Mouse (Mus musculus): ENCODE data around the gene Lipk. TPM values are rescaled to one million over a fixed set of nuclear protein-coding genes. Genes with fewer than 3 reads are reported as not detected.

Gene Lipk
- polyA plus RNA-seq, 1 experiment: 0.22 TPM

GRCm38 (mm10) chr19:34074239-34074638 lies 66.1 kb downstream of the Lipk start:
- DNase-seq: no peak
- no peak for TF ChIP-seq POLR2A (IDR thresholded peaks at IDR 0.05; ENCODE audit: control insufficient read depth, extremely low read depth, insufficient read depth, low read length, poor library complexity)
- no peak for TF ChIP-seq CTCF (IDR thresholded peaks at IDR 0.05; ENCODE audit: borderline replicate concordance, control insufficient read depth, extremely low read depth, insufficient read depth, low read length, poor library complexity)
- Histone ChIP-seq H3K36me3 (ENCODE audit: control insufficient read depth, insufficient read depth, low read length) (no peaks in the 10 kb centered on the region), H3K4me1 (replicated peaks; ENCODE audit: control insufficient read depth, insufficient read depth, low read length) (no peaks in the 10 kb centered on the region), H3K27me3 (ENCODE audit: control insufficient read depth, insufficient read depth, low read length) (no peaks in the 10 kb centered on the region), H3K27ac (ENCODE audit: control insufficient read depth, insufficient read depth, low read length) (no peak overlapping the region), H3K4me3 (ENCODE audit: control insufficient read depth, insufficient read depth, low read length) (no peak overlapping the region)

- Histone ChIP-seq H3K27ac (ENCODE audit: control insufficient read depth, insufficient read depth, low read length) (no peak overlapping the region), H3K4me1 (replicated peaks; ENCODE audit: control insufficient read depth, insufficient read depth, low read length) (no peaks in the 10 kb centered on the region), H3K4me3 (ENCODE audit: control insufficient read depth, insufficient read depth, low read length) (no peak overlapping the region), H3K27me3 (ENCODE audit: control insufficient read depth, insufficient read depth, low read length) (no peaks in the 10 kb centered on the region), H3K36me3 (ENCODE audit: control insufficient read depth, insufficient read depth, low read length) (no peaks in the 10 kb centered on the region)
- TF ChIP-seq POLR2A (IDR thresholded peaks at IDR 0.05; ENCODE audit: control insufficient read depth, extremely low read depth, insufficient read depth, low read length, poor library complexity) (no peak), CTCF (IDR thresholded peaks at IDR 0.05; ENCODE audit: borderline replicate concordance, control insufficient read depth, extremely low read depth, insufficient read depth, low read length, poor library complexity) (no peak)
- 94% methylated on average over 2 of the region's 2 CpGs for WGBS
- no peak for DNase-seq
Measured at GRCm38 (mm10) chr19:34078130-34078529, 70.0 kb downstream of the Lipk start.

- Histone ChIP-seq H3K36me3 (ENCODE audit: control insufficient read depth, insufficient read depth, low read length) (no peaks in the 10 kb centered on the region), H3K4me3 (ENCODE audit: control insufficient read depth, insufficient read depth, low read length) (no peak overlapping the region), H3K27ac (ENCODE audit: control insufficient read depth, insufficient read depth, low read length) (no peak overlapping the region), H3K27me3 (ENCODE audit: control insufficient read depth, insufficient read depth, low read length) (no peaks in the 10 kb centered on the region), H3K4me1 (replicated peaks; ENCODE audit: control insufficient read depth, insufficient read depth, low read length) (no peaks in the 10 kb centered on the region)
- no peak for DNase-seq
- 83% methylated on average over 3 of the region's 3 CpGs for WGBS
- no peak for TF ChIP-seq POLR2A (IDR thresholded peaks at IDR 0.05; ENCODE audit: control insufficient read depth, extremely low read depth, insufficient read depth, low read length, poor library complexity)
- TF ChIP-seq CTCF (IDR thresholded peaks at IDR 0.05; ENCODE audit: borderline replicate concordance, control insufficient read depth, extremely low read depth, insufficient read depth, low read length, poor library complexity): no peak
Measured at GRCm38 (mm10) chr19:34089011-34089680, 81.1 kb downstream of the Lipk start.

- Histone ChIP-seq H3K4me3 (ENCODE audit: control insufficient read depth, insufficient read depth, low read length) (no peak overlapping the region), H3K27me3 (ENCODE audit: control insufficient read depth, insufficient read depth, low read length) (no peaks in the 10 kb centered on the region), H3K4me1 (replicated peaks; ENCODE audit: control insufficient read depth, insufficient read depth, low read length) (no peaks in the 10 kb centered on the region), H3K27ac (ENCODE audit: control insufficient read depth, insufficient read depth, low read length) (no peak overlapping the region), H3K36me3 (ENCODE audit: control insufficient read depth, insufficient read depth, low read length) (no peaks in the 10 kb centered on the region)
- no peak for DNase-seq
- WGBS: 80% methylated on average over 5 of the region's 5 CpGs
- TF ChIP-seq CTCF (IDR thresholded peaks at IDR 0.05; ENCODE audit: borderline replicate concordance, control insufficient read depth, extremely low read depth, insufficient read depth, low read length, poor library complexity) (no peak), POLR2A (IDR thresholded peaks at IDR 0.05; ENCODE audit: control insufficient read depth, extremely low read depth, insufficient read depth, low read length, poor library complexity) (no peak)
Measured at GRCm38 (mm10) chr19:34095381-34095780, 87.3 kb downstream of the Lipk start.

- Histone ChIP-seq H3K36me3 (ENCODE audit: control insufficient read depth, insufficient read depth, low read length) (no peaks in the 10 kb centered on the region), H3K4me1 (replicated peaks; ENCODE audit: control insufficient read depth, insufficient read depth, low read length) (no peaks in the 10 kb centered on the region), H3K27ac (ENCODE audit: control insufficient read depth, insufficient read depth, low read length) (no peak overlapping the region), H3K27me3 (ENCODE audit: control insufficient read depth, insufficient read depth, low read length) (no peaks in the 10 kb centered on the region), H3K4me3 (ENCODE audit: control insufficient read depth, insufficient read depth, low read length) (no peak overlapping the region)
- 66% methylated on average over 1 of the region's 1 CpGs for WGBS
- no peak for DNase-seq
- TF ChIP-seq POLR2A (IDR thresholded peaks at IDR 0.05; ENCODE audit: control insufficient read depth, extremely low read depth, insufficient read depth, low read length, poor library complexity) (no peak), CTCF (IDR thresholded peaks at IDR 0.05; ENCODE audit: borderline replicate concordance, control insufficient read depth, extremely low read depth, insufficient read depth, low read length, poor library complexity) (no peak)
Measured at GRCm38 (mm10) chr19:34096228-34096627, 88.1 kb downstream of the Lipk start.

Other genes starting within 250 kb of the Lipk start
- 4.1 TPM in 2 replicates for gene Lipo3, start 246.3 kb upstream of the Lipk start, polyA plus RNA-seq (2012; rRNA removed)
- not detected in 2 replicates for gene Lipo1, start 220.8 kb upstream of the Lipk start, polyA plus RNA-seq (2012; rRNA removed)
- 0.22 TPM in 1 of 2 replicates, not detected in the other for gene Lipf, start 47.1 kb upstream of the Lipk start, polyA plus RNA-seq (2012; rRNA removed)
- gene Lipn, start 59.1 kb downstream of the Lipk start, polyA plus RNA-seq (2012; rRNA removed): not detected in 2 replicates
- gene Lipm, start 92.6 kb downstream of the Lipk start, polyA plus RNA-seq (2012; rRNA removed): 0.23 and 0.32 TPM in 2 replicates
- 0.62 and 0.73 TPM in 2 replicates for gene Ankrd22, start 157.8 kb downstream of the Lipk start, polyA plus RNA-seq (2012; rRNA removed)
- gene Stambpl1, start 183.9 kb downstream of the Lipk start, polyA plus RNA-seq (2012; rRNA removed): 33.0 and 34.0 TPM in 2 replicates
- 113 and 117 TPM in 2 replicates for gene Acta2, start 247.3 kb downstream of the Lipk start, polyA plus RNA-seq (2012; rRNA removed)

Data from thymus, adult 2 months (tissue).